Mouse (Mus musculus): ENCODE results near the gene Nat8l. TPM values are rescaled to one million over a fixed set of nuclear protein-coding genes. Genes with fewer than 3 reads are reported as not detected.

Gene Nat8l
- polyA plus RNA-seq, 1 experiment: 5.8 TPM

- 1% methylated on average over 80 of the region's 80 CpGs for whole genome bisulfite sequencing
- peaks cover 2% of the 10 kb centered on the region; the same call in 1 of the 2 replicates for H3K27me3 ChIP-seq (replicated peaks; ENCODE audit: control insufficient read depth, insufficient read depth, low read length)
- no peaks in the 10 kb centered on the region for H3K4me1 ChIP-seq (ENCODE audit: control insufficient read depth, insufficient read depth, low read length)
- peak overlapping the region; percentile 52; the same call in 1 of the 2 replicates for H3K4me3 ChIP-seq (ENCODE audit: insufficient read depth, low read depth, low read length)
- TF ChIP-seq CTCF (conservative IDR thresholded peaks at IDR 0.05; ENCODE audit: insufficient read depth, insufficient read length, low read depth, low read length): no peak
- no peak for TF ChIP-seq POLR2A (IDR thresholded peaks at IDR 0.05; ENCODE audit: low read depth, low read length)
- H3K36me3 ChIP-seq (ENCODE audit: control insufficient read depth, insufficient read depth, low read length): no peaks in the 10 kb centered on the region
- no peak overlapping the region for H3K27ac ChIP-seq (ENCODE audit: insufficient read depth, low read depth, low read length)
- peak; percentile 50 for DNase-seq
These were observed 1.4 kb downstream of the Nat8l start for GRCm38 (mm10) chr5:33997051-33997741.

GRCm38 (mm10) chr5:33997829-33998504 lies 2.2 kb downstream of the Nat8l start:
- H3K4me1 ChIP-seq (ENCODE audit: control insufficient read depth, insufficient read depth, low read length): no peaks in the 10 kb centered on the region
- TF ChIP-seq POLR2A (IDR thresholded peaks at IDR 0.05; ENCODE audit: low read depth, low read length) (no peak), CTCF (conservative IDR thresholded peaks at IDR 0.05; ENCODE audit: insufficient read depth, insufficient read length, low read depth, low read length) (no peak)
- WGBS: 78% methylated on average over 20 of the region's 20 CpGs
- no peaks in the 10 kb centered on the region for H3K36me3 ChIP-seq (ENCODE audit: control insufficient read depth, insufficient read depth, low read length)
- H3K27ac ChIP-seq (ENCODE audit: insufficient read depth, low read depth, low read length): no peak overlapping the region
- peaks cover 2% of the 10 kb centered on the region; the same call in 1 of the 2 replicates for H3K27me3 ChIP-seq (replicated peaks; ENCODE audit: control insufficient read depth, insufficient read depth, low read length)
- DNase-seq: no peak
- H3K4me3 ChIP-seq (ENCODE audit: insufficient read depth, low read depth, low read length): no peak overlapping the region

DNA sequence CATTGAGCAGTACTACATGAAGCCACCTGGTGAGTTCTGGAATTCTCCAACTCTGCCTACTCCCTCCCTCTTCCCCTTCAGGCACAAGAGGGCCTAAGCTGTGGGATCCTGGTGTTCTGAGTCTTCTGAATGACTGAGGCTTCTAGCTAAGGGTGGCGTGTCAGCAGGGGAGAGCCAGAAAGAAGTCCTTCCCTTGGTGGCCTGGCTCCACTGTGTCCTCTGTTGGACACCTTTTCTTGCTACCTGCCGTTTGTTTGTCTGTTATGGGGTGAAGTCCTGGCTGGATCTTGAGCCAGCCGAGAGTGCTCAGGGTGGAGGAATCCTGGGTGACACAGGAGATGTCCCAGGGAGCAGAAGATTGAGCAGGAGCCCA lies 2.7 kb downstream of the Nat8l start:
- H3K36me3 ChIP-seq (ENCODE audit: control insufficient read depth, insufficient read depth, low read length): no peaks in the 10 kb centered on the region
- WGBS: 95% methylated on average over 3 of the region's 3 CpGs
- peaks cover 2% of the 10 kb centered on the region; the same call in 1 of the 2 replicates for H3K27me3 ChIP-seq (replicated peaks; ENCODE audit: control insufficient read depth, insufficient read depth, low read length)
- TF ChIP-seq POLR2A (IDR thresholded peaks at IDR 0.05; ENCODE audit: low read depth, low read length) (no peak), CTCF (conservative IDR thresholded peaks at IDR 0.05; ENCODE audit: insufficient read depth, insufficient read length, low read depth, low read length) (no peak)
- DNase-seq: no peak
- H3K27ac ChIP-seq (ENCODE audit: insufficient read depth, low read depth, low read length): no peak overlapping the region
- no peak overlapping the region for H3K4me3 ChIP-seq (ENCODE audit: insufficient read depth, low read depth, low read length)
- H3K4me1 ChIP-seq (ENCODE audit: control insufficient read depth, insufficient read depth, low read length): no peaks in the 10 kb centered on the region

DNA sequence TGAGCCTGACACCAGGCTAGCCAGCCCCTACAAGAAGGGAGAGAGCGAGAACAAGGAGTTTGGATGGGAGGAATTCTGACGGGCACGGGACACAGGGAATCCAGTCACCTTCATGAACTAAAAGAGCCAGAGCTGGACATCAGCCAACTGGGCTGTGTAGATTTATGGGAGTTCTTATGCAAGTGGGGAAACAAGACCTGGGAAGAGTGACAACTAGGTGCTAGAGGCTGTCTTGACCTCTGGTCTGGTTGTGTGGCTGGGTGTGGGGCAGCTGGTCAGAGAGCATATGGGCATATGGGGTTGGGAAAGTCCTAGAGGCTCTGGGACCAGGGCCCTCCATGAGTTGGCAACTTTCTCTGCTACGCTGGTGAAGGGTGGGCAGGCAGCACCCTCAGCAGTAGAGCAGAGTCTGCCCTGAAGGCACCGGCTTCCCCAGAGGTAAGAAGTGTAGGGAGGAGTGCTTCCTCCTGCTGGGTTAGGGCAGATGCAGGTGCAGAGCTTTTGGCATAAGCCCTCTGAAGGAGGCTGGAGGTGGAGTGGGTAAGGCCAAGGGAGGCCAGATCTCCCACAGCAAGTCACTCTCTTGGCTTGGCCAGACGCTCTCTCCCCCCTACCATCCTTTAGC lies 3.8 kb downstream of the Nat8l start:
- H3K36me3 ChIP-seq (ENCODE audit: control insufficient read depth, insufficient read depth, low read length): no peaks in the 10 kb centered on the region
- no peak overlapping the region for H3K4me3 ChIP-seq (ENCODE audit: insufficient read depth, low read depth, low read length)
- 68% methylated on average over 6 of the region's 6 CpGs for WGBS
- H3K4me1 ChIP-seq (ENCODE audit: control insufficient read depth, insufficient read depth, low read length): no peaks in the 10 kb centered on the region
- TF ChIP-seq CTCF (conservative IDR thresholded peaks at IDR 0.05; ENCODE audit: insufficient read depth, insufficient read length, low read depth, low read length) (no peak), POLR2A (IDR thresholded peaks at IDR 0.05; ENCODE audit: low read depth, low read length) (no peak)
- H3K27me3 ChIP-seq (replicated peaks; ENCODE audit: control insufficient read depth, insufficient read depth, low read length): peaks cover 2% of the 10 kb centered on the region; the same call in 1 of the 2 replicates
- no peak overlapping the region for H3K27ac ChIP-seq (ENCODE audit: insufficient read depth, low read depth, low read length)
- DNase-seq: peak; percentile 22

DNA sequence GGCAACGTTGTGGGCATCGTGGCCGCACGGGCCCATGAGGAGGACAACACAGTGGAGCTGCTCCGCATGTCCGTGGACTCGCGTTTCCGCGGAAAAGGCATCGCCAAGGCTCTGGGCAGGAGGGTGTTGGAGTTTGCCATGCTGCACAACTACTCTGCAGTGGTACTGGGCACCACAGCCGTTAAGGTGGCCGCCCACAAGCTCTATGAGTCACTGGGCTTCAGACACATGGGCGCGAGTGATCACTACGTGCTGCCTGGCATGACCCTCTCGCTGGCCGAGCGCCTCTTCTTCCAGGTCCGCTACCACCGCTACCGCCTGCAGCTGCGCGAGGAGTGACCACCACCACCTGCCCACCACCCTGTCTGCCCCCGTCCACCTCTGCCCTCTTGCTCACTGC lies 5.0 kb downstream of the Nat8l start:
- Histone ChIP-seq H3K4me3 (ENCODE audit: insufficient read depth, low read depth, low read length) (no peak overlapping the region), H3K27ac (ENCODE audit: insufficient read depth, low read depth, low read length) (no peak overlapping the region), H3K36me3 (ENCODE audit: control insufficient read depth, insufficient read depth, low read length) (no peaks in the 10 kb centered on the region), H3K27me3 (replicated peaks; ENCODE audit: control insufficient read depth, insufficient read depth, low read length) (peaks cover 2% of the 10 kb centered on the region; the same call in 1 of the 2 replicates), H3K4me1 (ENCODE audit: control insufficient read depth, insufficient read depth, low read length) (no peaks in the 10 kb centered on the region)
- TF ChIP-seq CTCF (conservative IDR thresholded peaks at IDR 0.05; ENCODE audit: insufficient read depth, insufficient read length, low read depth, low read length): no peak
- TF ChIP-seq POLR2A (IDR thresholded peaks at IDR 0.05; ENCODE audit: low read depth, low read length): no peak
- no peak for DNase-seq
- WGBS: 96% methylated on average over 25 of the region's 25 CpGs

- WGBS: 88% methylated on average over 1 of the region's 1 CpGs
- DNase-seq: no peak
- Histone ChIP-seq H3K4me1 (ENCODE audit: control insufficient read depth, insufficient read depth, low read length) (no peaks in the 10 kb centered on the region), H3K36me3 (ENCODE audit: control insufficient read depth, insufficient read depth, low read length) (no peaks in the 10 kb centered on the region), H3K4me3 (ENCODE audit: insufficient read depth, low read depth, low read length) (no peak overlapping the region), H3K27ac (ENCODE audit: insufficient read depth, low read depth, low read length) (no peak overlapping the region), H3K27me3 (replicated peaks; ENCODE audit: control insufficient read depth, insufficient read depth, low read length) (no peaks in the 10 kb centered on the region; the same call in 1 of the 2 replicates)
- TF ChIP-seq POLR2A (IDR thresholded peaks at IDR 0.05; ENCODE audit: low read depth, low read length) (no peak), CTCF (conservative IDR thresholded peaks at IDR 0.05; ENCODE audit: insufficient read depth, insufficient read length, low read depth, low read length) (no peak)
These were observed 5.6 kb downstream of the Nat8l start for GRCm38 (mm10) chr5:34001401-34001800.

DNA sequence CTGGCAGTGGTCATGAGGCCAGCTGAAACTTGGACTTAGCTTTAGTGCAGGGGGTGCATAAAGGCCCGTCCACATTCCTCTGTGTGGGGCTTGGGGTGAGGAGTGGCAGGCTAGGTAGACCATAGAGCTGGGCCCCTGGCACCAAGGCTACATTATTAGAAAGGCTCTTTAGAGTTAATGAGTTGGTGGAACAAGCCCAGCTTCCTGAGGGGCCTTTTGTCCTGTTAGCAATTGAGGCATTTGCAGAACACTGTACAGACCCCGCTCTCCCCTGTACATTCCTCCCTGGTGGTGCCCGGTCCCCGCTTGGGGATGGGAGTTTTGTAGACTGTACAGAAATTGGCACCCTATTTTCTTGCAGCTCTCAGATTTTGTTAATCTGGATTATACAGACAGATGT lies 6.9 kb downstream of the Nat8l start:
- 94% methylated on average over 4 of the region's 4 CpGs for WGBS
- H3K4me3 ChIP-seq (ENCODE audit: insufficient read depth, low read depth, low read length): no peak overlapping the region
- no peak for DNase-seq
- no peak overlapping the region for H3K27ac ChIP-seq (ENCODE audit: insufficient read depth, low read depth, low read length)
- TF ChIP-seq CTCF (conservative IDR thresholded peaks at IDR 0.05; ENCODE audit: insufficient read depth, insufficient read length, low read depth, low read length): no peak
- no peak for TF ChIP-seq POLR2A (IDR thresholded peaks at IDR 0.05; ENCODE audit: low read depth, low read length)
- no peaks in the 10 kb centered on the region for H3K27me3 ChIP-seq (replicated peaks; ENCODE audit: control insufficient read depth, insufficient read depth, low read length)
- H3K4me1 ChIP-seq (ENCODE audit: control insufficient read depth, insufficient read depth, low read length): no peaks in the 10 kb centered on the region
- no peaks in the 10 kb centered on the region for H3K36me3 ChIP-seq (ENCODE audit: control insufficient read depth, insufficient read depth, low read length)
